Mouse (Mus musculus) spleen, adult 2 months (tissue): ENCODE results near the gene Cep290.

Experiments
- CTCF ChIP-seq: fragments of 200-500 bp; IDR thresholded peaks from 2 replicates; pipeline ENCODE4 v1.5.1; 2011; ENCODE audit warnings: mild to moderate bottlenecking, inconsistent platforms; ENCODE audit not compliant: insufficient read depth, insufficient read length, insufficient replicate concordance; ENCODE audit errors: extremely low read depth
- POLR2A ChIP-seq: fragments of 200-500 bp; IDR thresholded peaks from 2 replicates; pipeline ENCODE4 v1.6.1; 2011; ENCODE audit warnings: low read depth, low read length, inconsistent platforms

- TF ChIP-seq CTCF = no peak
- TF ChIP-seq POLR2A = no peak
These were observed 103.0 kb downstream of the Cep290 start, which contains the start of the genes 4930430F08Rik and 1700017N19Rik for GRCm38 (mm10) chr10:100590323-100590722.
